Mouse (Mus musculus) regulatory T cell (primary cell): ENCODE data around the gene Gm28308.

Experiments used
- in situ Hi-C: fragments of 300-600 bp; cut with MboI, MseI; formaldehyde crosslinking; loops from one replicate; pipeline ENCODE4 v1.15.1; 2025; ENCODE audit warnings: high pct_unique_total_duplicates

Gene Gm28308

GRCm38 (mm10) chr6:52247766-52248637, 34.9 kb upstream of the Gm28308 start:
- in situ Hi-C loops: loop anchor here (10.0 kb wide), 1 partner anchor 1073 kb away; no protein-coding TSS in a partner anchor

GRCm38 (mm10) chr6:52246916-52247315, 33.8 kb upstream of the Gm28308 start:
- in situ Hi-C loops: loop anchor here (10.0 kb wide), 1 partner anchor 1072 kb away; no protein-coding TSS in a partner anchor

- in situ Hi-C loops: loop anchor here (10.0 kb wide), 1 partner anchor 1072 kb away; no protein-coding TSS in a partner anchor
Measured at GRCm38 (mm10) chr6:52246403-52246803, 33.3 kb upstream of the Gm28308 start.

GRCm38 (mm10) chr6:52245757-52246142, 32.6 kb upstream of the Gm28308 start, which contains the start of gene Hoxa11:
Gene Hoxa11 (minus strand): TSS chr6:52245810.
- in situ Hi-C loops: loop anchor here (10.0 kb wide), 1 partner anchor 1071 kb away; no protein-coding TSS in a partner anchor

- in situ Hi-C loops: loop anchor here (10.0 kb wide), 1 partner anchor 1070 kb away; no protein-coding TSS in a partner anchor
Measured at GRCm38 (mm10) chr6:52245040-52245756, 32.1 kb upstream of the Gm28308 start.

- in situ Hi-C loops: loop anchor here (10.0 kb wide), 1 partner anchor 1070 kb away; no protein-coding TSS in a partner anchor
Measured at GRCm38 (mm10) chr6:52244471-52245039, 31.4 kb upstream of the Gm28308 start.

GRCm38 (mm10) chr6:52243681-52244121, 30.6 kb upstream of the Gm28308 start:
- in situ Hi-C loops: loop anchor here (10.0 kb wide), 1 partner anchor 1069 kb away; no protein-coding TSS in a partner anchor

GRCm38 (mm10) chr6:52242801-52243332, 29.7 kb upstream of the Gm28308 start:
- in situ Hi-C loops: loop anchor here (10.0 kb wide), 1 partner anchor 1068 kb away; no protein-coding TSS in a partner anchor

GRCm38 (mm10) chr6:52241001-52241621, 28.0 kb upstream of the Gm28308 start:
- in situ Hi-C loops: loop anchor here (10.0 kb wide), 1 partner anchor 1066 kb away; no protein-coding TSS in a partner anchor

- in situ Hi-C loops: loop anchor here (10.0 kb wide), 1 partner anchor 1066 kb away; no protein-coding TSS in a partner anchor
Measured at GRCm38 (mm10) chr6:52240389-52241000, 27.4 kb upstream of the Gm28308 start, which contains the start of gene Hoxa10. Gene Hoxa10 (minus strand): TSS chr6:52240854.

- in situ Hi-C loops: loop anchor here (10.0 kb wide), 1 partner anchor 1065 kb away; no protein-coding TSS in a partner anchor
Measured at GRCm38 (mm10) chr6:52239625-52240388, 26.7 kb upstream of the Gm28308 start.

GRCm38 (mm10) chr6:52238976-52239375, 25.8 kb upstream of the Gm28308 start:
- in situ Hi-C loops: no loop called here

- in situ Hi-C loops: no loop called here
Measured at GRCm38 (mm10) chr6:52238155-52238545, 25.0 kb upstream of the Gm28308 start.

- in situ Hi-C loops: no loop called here
Measured at GRCm38 (mm10) chr6:52237346-52238154, 24.4 kb upstream of the Gm28308 start.

- in situ Hi-C loops: no loop called here
Measured at GRCm38 (mm10) chr6:52236806-52237205, 23.7 kb upstream of the Gm28308 start.

- in situ Hi-C loops: no loop called here
Measured at GRCm38 (mm10) chr6:52235866-52236265, 22.7 kb upstream of the Gm28308 start.

GRCm38 (mm10) chr6:52235267-52235666, 22.1 kb upstream of the Gm28308 start:
- in situ Hi-C loops: no loop called here

GRCm38 (mm10) chr6:52234428-52235140, 21.4 kb upstream of the Gm28308 start:
- in situ Hi-C loops: no loop called here
